Mouse (Mus musculus) Muller cell, postnatal 12 days (primary cell): ENCODE measurements at regions not wholly inside any gene's neighbourhood (a gene's known extent, or its start where the extent isn't known, plus 50 kb on each side); places are given as distances from the start of the nearest gene placed in this dataset.

ENCODE experiments used
- DNase-seq: peaks from one replicate; pipeline ENCODE4 v3.0.0-alpha.2; 2015; ENCODE audit errors: inconsistent ontology term

- no peak for DNase-seq
These were observed 124.7 kb upstream of the Mkln1 start for GRCm38 (mm10) chr6:31273816-31274215.

GRCm38 (mm10) chr6:31274236-31274635 lies 124.3 kb upstream of the Mkln1 start:
- no peak for DNase-seq

DNA sequence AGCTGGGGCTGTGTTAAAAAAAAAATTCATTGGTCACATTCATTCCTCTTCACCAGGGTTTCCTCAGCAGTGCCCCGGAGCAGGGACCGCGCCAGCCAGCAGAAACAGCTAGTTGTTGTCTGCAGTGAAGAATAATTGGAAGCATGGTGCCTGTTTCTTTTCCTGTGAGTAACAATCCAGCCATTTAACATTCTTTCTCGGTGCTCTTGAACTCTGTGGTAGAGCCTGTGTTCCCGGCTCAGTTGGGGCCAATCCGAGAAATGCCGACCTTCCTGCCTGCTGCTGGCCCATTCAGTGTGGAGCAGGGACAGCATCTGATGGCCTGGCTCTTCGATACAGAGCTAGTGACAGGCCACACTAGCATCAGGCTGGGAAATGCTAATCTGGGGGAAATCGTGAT lies 120.7 kb upstream of the Mkln1 start:
- peak; percentile 94 for DNase-seq

GRCm38 (mm10) chr6:31283973-31284372 lies 114.6 kb upstream of the Mkln1 start:
- no peak for DNase-seq

GRCm38 (mm10) chr6:31284390-31284789 lies 114.1 kb upstream of the Mkln1 start:
- DNase-seq, result no peak

GRCm38 (mm10) chr6:31285064-31285463 lies 113.5 kb upstream of the Mkln1 start:
- peak; percentile 14 for DNase-seq

GRCm38 (mm10) chr6:31285981-31286737 lies 112.4 kb upstream of the Mkln1 start:
- DNase-seq, result no peak

DNA sequence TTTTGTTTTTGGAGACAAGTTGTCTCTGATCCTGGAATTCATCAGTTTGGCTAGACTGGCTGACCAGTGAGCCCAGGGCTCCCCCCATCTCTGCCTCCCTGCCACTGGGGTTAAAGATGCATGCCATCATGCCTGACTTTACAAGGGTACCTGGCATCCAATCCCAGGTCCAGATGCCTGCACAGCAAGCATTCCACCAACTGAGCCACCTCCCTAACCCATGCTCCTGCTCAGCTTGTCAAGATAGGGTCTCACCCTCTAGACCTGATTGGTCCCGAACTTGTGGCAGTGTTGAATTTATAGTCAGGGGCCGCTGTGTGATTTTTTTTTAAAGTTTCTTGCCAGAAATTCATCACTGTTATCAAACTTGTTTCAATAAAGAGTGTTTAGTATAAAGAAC lies 111.4 kb upstream of the Mkln1 start:
- no peak for DNase-seq

DNA sequence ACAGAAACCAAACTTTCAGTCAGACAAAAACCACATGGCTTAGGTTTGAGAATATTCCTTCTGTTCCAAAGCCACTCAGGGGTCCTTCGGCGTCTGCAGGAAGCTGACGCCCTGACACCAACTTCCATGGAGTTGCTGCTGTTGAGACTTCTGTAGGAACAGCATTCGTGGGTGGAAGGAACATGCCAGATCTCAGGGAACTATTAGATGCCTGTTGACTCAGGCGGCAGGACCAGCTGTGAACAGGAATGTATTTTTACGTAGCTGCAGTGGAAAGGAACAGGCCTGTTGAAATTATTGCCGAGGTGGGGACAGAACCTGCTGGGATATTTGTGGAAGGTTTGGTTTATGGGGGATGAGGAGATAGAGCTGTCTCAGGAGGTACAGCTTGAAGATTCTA lies 110.8 kb upstream of the Mkln1 start:
- no peak for DNase-seq

GRCm38 (mm10) chr6:31288421-31289233 lies 109.9 kb upstream of the Mkln1 start:
- DNase-seq, result peak; percentile 22

- DNase-seq, result no peak
These were observed 109.4 kb upstream of the Mkln1 start for GRCm38 (mm10) chr6:31289234-31289486.

DNA sequence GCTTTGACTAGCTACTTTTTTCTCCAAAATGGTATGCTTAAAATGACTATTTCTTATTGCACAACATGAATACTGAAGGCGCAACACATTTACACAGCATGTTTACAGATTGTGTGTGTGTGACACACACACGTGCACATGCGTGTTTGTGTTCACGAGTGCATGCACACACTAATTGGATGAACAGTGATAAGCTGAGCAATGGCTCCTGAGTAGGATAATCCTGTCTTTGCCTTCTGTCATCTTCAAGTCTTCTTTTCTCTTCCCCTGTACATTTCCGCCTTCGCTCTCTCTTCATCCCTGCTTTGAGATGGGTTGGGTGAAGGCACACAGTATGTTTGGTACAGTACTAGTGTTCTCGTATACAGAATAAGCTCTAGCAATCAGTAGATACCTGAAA lies 106.5 kb upstream of the Mkln1 start:
- DNase-seq, result no peak

GRCm38 (mm10) chr6:31293008-31293407 lies 105.5 kb upstream of the Mkln1 start:
- DNase-seq, result no peak

- DNase-seq, result no peak
These were observed 99.1 kb upstream of the Mkln1 start for GRCm38 (mm10) chr6:31299395-31299794.

DNA sequence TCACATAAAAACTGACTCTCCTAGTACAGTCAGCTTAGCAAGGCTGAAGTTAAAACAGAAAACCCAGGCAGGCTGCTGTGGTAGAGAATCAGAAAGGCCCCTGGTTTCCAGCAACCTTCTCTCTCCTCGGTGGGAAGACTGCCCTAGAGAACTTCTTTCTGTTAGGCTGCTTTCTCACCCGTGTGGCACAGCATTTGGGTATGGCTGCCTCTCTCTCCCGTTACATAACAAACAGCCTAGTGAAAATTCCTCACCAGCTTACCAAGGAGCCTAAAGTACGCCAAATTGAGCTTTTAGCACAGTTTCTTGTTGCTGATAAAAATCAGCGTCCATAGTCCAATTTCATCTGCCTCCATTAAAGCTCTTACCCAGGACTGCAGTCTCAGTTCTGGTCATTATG lies 92.8 kb upstream of the Mkln1 start:
- no peak for DNase-seq

- DNase-seq, result no peak
These were observed 91.4 kb upstream of the Mkln1 start for GRCm38 (mm10) chr6:31307047-31307633.

GRCm38 (mm10) chr6:31307899-31308298 lies 90.6 kb upstream of the Mkln1 start:
- DNase-seq, result no peak

- DNase-seq, result no peak
These were observed 87.9 kb upstream of the Mkln1 start for GRCm38 (mm10) chr6:31310660-31311059.

DNA sequence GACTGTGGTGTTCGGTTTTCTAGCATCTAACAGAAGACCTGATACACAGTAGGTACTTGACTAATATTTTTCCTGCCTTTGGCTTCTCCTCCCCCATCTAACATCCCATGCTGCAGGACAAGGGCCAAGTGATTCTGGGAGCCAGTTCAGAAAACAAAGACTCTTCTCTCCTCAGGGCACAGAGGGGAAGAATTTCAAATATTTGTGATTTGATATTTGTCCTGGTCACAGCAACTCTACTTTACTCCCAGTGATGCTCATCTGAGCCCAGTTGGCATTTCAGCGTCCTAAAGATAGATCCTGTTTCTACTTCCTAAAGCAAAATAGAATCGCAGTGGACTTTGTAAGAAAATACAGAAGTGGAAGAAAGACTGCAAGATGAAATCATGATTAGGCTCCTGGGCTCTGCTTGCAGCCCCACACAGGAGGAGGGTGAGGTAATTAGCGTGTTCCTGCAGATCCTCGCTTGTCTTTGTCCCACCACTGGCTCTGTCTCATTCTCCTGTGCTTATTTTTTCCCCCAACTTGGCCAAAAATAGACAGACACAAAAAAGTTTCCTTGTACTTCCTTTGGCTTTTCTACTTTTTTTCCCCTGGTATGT lies 84.6 kb upstream of the Mkln1 start:
- peak; percentile 86 for DNase-seq

- no peak for DNase-seq
These were observed 80.8 kb upstream of the Mkln1 start for GRCm38 (mm10) chr6:31317741-31318225.

DNA sequence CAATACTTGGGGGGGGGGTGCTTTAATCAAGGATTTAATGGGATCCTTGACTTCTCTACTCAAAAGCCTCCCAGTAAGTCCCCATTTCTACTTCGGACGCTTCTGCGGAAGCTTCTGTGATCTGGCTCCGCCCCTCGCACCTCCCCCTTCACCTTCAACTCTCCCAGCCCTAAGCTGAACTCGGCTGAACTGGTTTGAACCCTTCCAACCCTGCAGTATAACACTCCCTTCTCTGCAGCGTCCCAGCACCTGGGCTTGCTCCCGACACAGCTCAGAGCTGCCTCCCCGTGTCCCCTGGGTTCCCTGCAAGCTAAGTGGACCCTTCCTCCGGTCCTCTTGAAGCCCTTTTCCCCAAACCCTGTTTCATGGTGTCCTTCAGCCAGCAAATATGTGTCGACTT lies 80.0 kb upstream of the Mkln1 start:
- DNase-seq, result no peak

DNA sequence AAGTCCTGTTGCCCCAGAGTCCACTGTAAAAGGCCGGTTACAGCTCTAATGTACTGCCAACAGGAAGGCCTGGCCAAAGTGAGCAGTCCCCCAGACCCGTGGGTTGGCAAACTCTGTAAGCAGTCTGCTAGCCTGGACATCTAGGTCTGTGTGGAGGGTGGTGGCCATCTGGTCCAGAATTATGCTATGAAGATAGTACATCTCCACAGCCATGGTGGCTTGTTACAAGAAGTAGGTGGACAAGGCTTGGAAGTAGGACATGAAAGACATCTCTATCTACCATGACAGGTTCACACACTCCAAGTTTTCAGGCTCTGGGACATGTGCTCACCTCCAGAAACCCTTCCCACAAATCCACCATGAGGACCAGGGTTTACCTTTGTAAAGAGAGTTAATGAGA lies 79.1 kb upstream of the Mkln1 start:
- no peak for DNase-seq
